Mouse (Mus musculus) left cerebral cortex, postnatal 14 days (tissue): ENCODE results near the gene Rps15. TPM values are rescaled to one million over a fixed set of nuclear protein-coding genes. Genes with fewer than 3 reads are reported as not detected.

Source experiments
- DNase-seq, 2 experiments: peaks; one replicate each; pipeline ENCODE4 v3.0.0; 2021 to 2022; ENCODE audit warnings: low spot score in 2 of 2, mixed read lengths in 1 of 2
- intact Hi-C: fragments of 180-260 bp; cut with DNase I; formaldehyde crosslinking; loops from one replicate; pipeline ENCODE4 v1.15.1; 2025
- total RNA-seq, 2 experiments: library from RNA; stranded (reverse); gene quantifications; 2 replicates each; pipeline ENCODE4 v1.2.3; 2021

The Rps15 gene
- total RNA-seq, 2 experiments from 2014 or later = 743 to 795 TPM

GRCm38 (mm10) chr10:80282481-80283441, 9.5 kb upstream of the Rps15 start:
- intact Hi-C loops = no loop called here
- no peak for DNase-seq

- intact Hi-C loops = no loop called here
- DNase-seq = no peak
Observed at GRCm38 (mm10) chr10:80285222-80286070, 6.8 kb upstream of the Rps15 start.

GRCm38 (mm10) chr10:80288097-80288496, 4.2 kb upstream of the Rps15 start:
- no peak for DNase-seq
- intact Hi-C loops = no loop called here

- intact Hi-C loops = no loop called here
- DNase-seq = no peak
Observed at GRCm38 (mm10) chr10:80288657-80289056, 3.6 kb upstream of the Rps15 start.

- intact Hi-C loops = no loop called here
- no peak for DNase-seq
Observed at GRCm38 (mm10) chr10:80293325-80293724, 1.1 kb downstream of the Rps15 start.

- intact Hi-C loops = no loop called here
- no peak for DNase-seq
Observed at GRCm38 (mm10) chr10:80294311-80294710, 2.1 kb downstream of the Rps15 start.

- no peak for DNase-seq
- intact Hi-C loops = no loop called here
Observed at GRCm38 (mm10) chr10:80294788-80295303, 2.6 kb downstream of the Rps15 start.

GRCm38 (mm10) chr10:80295618-80296425, 3.6 kb downstream of the Rps15 start, which contains the start of gene Apc2:
Gene Apc2, plus strand, starts transcription at chr10:80295977.
- intact Hi-C loops = no loop called here
- peak; percentile 74 to 83 for DNase-seq

GRCm38 (mm10) chr10:80296824-80297223, 4.6 kb downstream of the Rps15 start:
- intact Hi-C loops = no loop called here
- DNase-seq = no peak

- intact Hi-C loops = no loop called here
Observed at GRCm38 (mm10) chr10:80297526-80298133, 5.4 kb downstream of the Rps15 start.

GRCm38 (mm10) chr10:80298571-80299281, 6.5 kb downstream of the Rps15 start:
- intact Hi-C loops = no loop called here
- DNase-seq = peak; percentile 95

More at GRCm38 (mm10) chr10:80297526-80298133, 5.4 kb downstream of the Rps15 start:
- DNase-seq = no peak

- intact Hi-C loops = no loop called here
- no peak for DNase-seq
Observed at GRCm38 (mm10) chr10:80299301-80299700, 7.0 kb downstream of the Rps15 start.

GRCm38 (mm10) chr10:80299824-80300223, 7.6 kb downstream of the Rps15 start:
- no peak for DNase-seq

GRCm38 (mm10) chr10:80300672-80301181, 8.5 kb downstream of the Rps15 start:
- peak; percentile 62 to 74 for DNase-seq
- intact Hi-C loops = no loop called here

More at GRCm38 (mm10) chr10:80299824-80300223, 7.6 kb downstream of the Rps15 start:
- intact Hi-C loops = no loop called here

GRCm38 (mm10) chr10:80301256-80302081, 9.2 kb downstream of the Rps15 start:
- DNase-seq = no peak
- intact Hi-C loops = no loop called here

GRCm38 (mm10) chr10:80302082-80302355, 9.8 kb downstream of the Rps15 start:
- intact Hi-C loops = no loop called here
- no peak for DNase-seq

- peak; percentile 66 to 75 for DNase-seq
- intact Hi-C loops = no loop called here
Observed at GRCm38 (mm10) chr10:80302471-80302881, 10.2 kb downstream of the Rps15 start.
